21 mouse cellular contexts compared by ENCODE assay signal in genomic region chr2:102163106-102163505, GRCm38 (mm10). TPM values are rescaled to one million over a fixed set of nuclear protein-coding genes. Genes with fewer than 3 reads are reported as not detected.
DNase-seq lines count a peak whose midpoint lies in the region; ATAC-seq lines count a peak whose summit lies in the region.
"Had no signal": no experiment of that assay in that cellular context is flagged by ENCODE, and none has a peak within 500 bp of the region (broad histone marks: within the 10 kb centered on the region; RNA-seq: fewer than 3 reads in every experiment).

No protein-coding gene starts in this region.

- peak; percentile 51 to 58 for DNase-seq in spleen, postnatal 36 days (ENCODE audit: low spot score in 2 of 2)
- no peak for DNase-seq in spleen, adult 12 weeks (ENCODE audit: low spot score)
- no peak for DNase-seq in T-cell, adult 2 months (ENCODE audit: low spot score)
- DNase-seq in heart, adult 8-10 months (ENCODE audit: low spot score) = no peak
- DNase-seq: adrenal gland, postnatal 10 days; cerebellum, adult 8-10 months; cerebellum, postnatal 25 days; gastrocnemius, postnatal 36 days; heart, postnatal 36 days; kidney, adult 9 months; kidney, postnatal 14 days; layer of hippocampus, adult 9-11 months; liver, embryonic 13.5 days; lung, adult 18-20 months; thymus, postnatal 14 days had no signal

- peak; percentile 81 for ATAC-seq in common myeloid progenitor, adult 5-6 weeks (replicated peaks; ENCODE audit: low read depth, poor library complexity, severe bottlenecking)
- peak; percentile 87 for ATAC-seq in monocyte, adult 5-6 weeks (replicated peaks; ENCODE audit: insufficient number of reproducible peaks, low FRiP score, low TSS enrichment, poor library complexity, severe bottlenecking)
- ATAC-seq in frontal cortex, adult (ENCODE audit: low TSS enrichment) = no peak
- ATAC-seq: forebrain, embryonic 13.5 days; intestine, embryonic 16.5 days; lung, postnatal 0 days had no signal

RNA-seq across cellular contexts. Expression of gene Ldlrad3, which starts 23.1 kb away (rescaled TPM):
- total RNA-seq in common myeloid progenitor, adult 5-6 weeks (2017) = 9.2 and 12.0 TPM in 2 replicates
- 99.1 to 119 TPM (median 107 TPM) in 3 replicates for total RNA-seq in monocyte, adult 5-6 weeks (2017)
- 1 to 10 TPM; 3.1 to 3.7 (median 3.4) TPM for total RNA-seq in heart, adult 8-10 months (2022)

Comparison
In these comparisons a context has a peak if more than half of its experiments do, and no peak if none do; other contexts are left out.
1. DNase-seq: peak in spleen, postnatal 36 days (2 of 2); none in spleen, adult 12 weeks (single experiment), T-cell, adult 2 months (single experiment) and heart, adult 8-10 months (single experiment).